Mouse (Mus musculus): ENCODE measurements around the gene C330007P06Rik. TPM values are rescaled to one million over a fixed set of nuclear protein-coding genes. Genes with fewer than 3 reads are reported as not detected.
"Not testable (repeated sequence)": the region's sequence is repeated elsewhere in the genome, so short reads cannot be mapped to it uniquely, and the experiment has no call there.

C330007P06Rik gene
- polyA plus RNA-seq, 1 experiment from 2014 or later: 36.2 TPM

GRCm38 (mm10) chrX:36898931-36899330, 25.0 kb upstream of the C330007P06Rik start:
- H3K9ac ChIP-seq (ENCODE audit: low read length); H3K4me2 ChIP-seq (ENCODE audit: low read depth, low read length, severe bottlenecking); H3K9me3 ChIP-seq (ENCODE audit: control insufficient read depth, low read length); DNase-seq (ENCODE audit: low spot score); H3K36me3 ChIP-seq (ENCODE audit: control insufficient read depth, insufficient read depth, low read length); H3K27me3 ChIP-seq (ENCODE audit: control insufficient read depth, insufficient read depth, low read length); H3K4me3 ChIP-seq (ENCODE audit: low read depth, low read length); H3K4me1 ChIP-seq (replicated peaks; ENCODE audit: control insufficient read depth, insufficient read depth, low read length); H3K27ac ChIP-seq (ENCODE audit: low read depth, low read length); ATAC-seq (replicated peaks; ENCODE audit: low FRiP score): not testable (repeated sequence)
- 14% methylated on average over 1 of the region's 1 CpGs for WGBS

GRCm38 (mm10) chrX:36884719-36885118, 10.8 kb upstream of the C330007P06Rik start:
- 81% methylated on average over 1 of the region's 1 CpGs for WGBS
- DNase-seq (ENCODE audit: low spot score): no peak
- H3K36me3 ChIP-seq (ENCODE audit: control insufficient read depth, insufficient read depth, low read length): no peaks in the 10 kb centered on the region
- no peaks in the 10 kb centered on the region; the same call in 1 of the 2 replicates for H3K9me3 ChIP-seq (ENCODE audit: control insufficient read depth, low read length)
- no peaks in the 10 kb centered on the region for H3K4me1 ChIP-seq (replicated peaks; ENCODE audit: control insufficient read depth, insufficient read depth, low read length)
- H3K27me3 ChIP-seq (ENCODE audit: control insufficient read depth, insufficient read depth, low read length): no peaks in the 10 kb centered on the region
- H3K9ac ChIP-seq (ENCODE audit: low read length): no peak overlapping the region
- H3K4me2 ChIP-seq (ENCODE audit: low read depth, low read length, severe bottlenecking): no peak overlapping the region
- no peak overlapping the region for H3K27ac ChIP-seq (ENCODE audit: low read depth, low read length)
- no peak overlapping the region for H3K4me3 ChIP-seq (ENCODE audit: low read depth, low read length)
- ATAC-seq (replicated peaks; ENCODE audit: low FRiP score): no peak

- Histone ChIP-seq H3K4me3 (ENCODE audit: low read depth, low read length) (peak overlapping the region; percentile 60), H3K9ac (ENCODE audit: low read length) (peak overlapping the region; percentile 69), H3K36me3 (ENCODE audit: control insufficient read depth, insufficient read depth, low read length) (no peaks in the 10 kb centered on the region), H3K27ac (ENCODE audit: low read depth, low read length) (peak overlapping the region; percentile 7; the same call in 1 of the 2 replicates), H3K27me3 (ENCODE audit: control insufficient read depth, insufficient read depth, low read length) (no peaks in the 10 kb centered on the region), H3K9me3 (ENCODE audit: control insufficient read depth, low read length) (no peaks in the 10 kb centered on the region), H3K4me1 (replicated peaks; ENCODE audit: control insufficient read depth, insufficient read depth, low read length) (no peaks in the 10 kb centered on the region), H3K4me2 (ENCODE audit: low read depth, low read length, severe bottlenecking) (peak overlapping the region; percentile 55)
- DNase-seq (ENCODE audit: low spot score) (no peak), ATAC-seq (replicated peaks; ENCODE audit: low FRiP score) (peak; percentile 49)
- 15% methylated on average over 36 of the region's 36 CpGs for WGBS
These were observed 805 bp upstream of the C330007P06Rik start for GRCm38 (mm10) chrX:36874704-36875128.

GRCm38 (mm10) chrX:36874178-36874696, 326 bp upstream of the C330007P06Rik start:
- ATAC-seq (replicated peaks; ENCODE audit: low FRiP score): peak; percentile 97
- Histone ChIP-seq H3K4me3 (ENCODE audit: low read depth, low read length) (peak overlapping the region; percentile 60), H3K4me1 (replicated peaks; ENCODE audit: control insufficient read depth, insufficient read depth, low read length) (no peaks in the 10 kb centered on the region), H3K9me3 (ENCODE audit: control insufficient read depth, low read length) (no peaks in the 10 kb centered on the region), H3K27ac (ENCODE audit: low read depth, low read length) (peak overlapping the region; percentile 7), H3K36me3 (ENCODE audit: control insufficient read depth, insufficient read depth, low read length) (no peaks in the 10 kb centered on the region), H3K27me3 (ENCODE audit: control insufficient read depth, insufficient read depth, low read length) (no peaks in the 10 kb centered on the region), H3K9ac (ENCODE audit: low read length) (peak overlapping the region; percentile 69), H3K4me2 (ENCODE audit: low read depth, low read length, severe bottlenecking) (peak overlapping the region; percentile 55; the same call in 1 of the 2 replicates)
- WGBS: 21% methylated on average over 57 of the region's 57 CpGs
- DNase-seq (ENCODE audit: low spot score): peak; percentile 93

- Histone ChIP-seq H3K4me3 (ENCODE audit: low read depth, low read length) (no peak overlapping the region), H3K36me3 (ENCODE audit: control insufficient read depth, insufficient read depth, low read length) (no peaks in the 10 kb centered on the region), H3K4me1 (replicated peaks; ENCODE audit: control insufficient read depth, insufficient read depth, low read length) (no peaks in the 10 kb centered on the region), H3K27ac (ENCODE audit: low read depth, low read length) (no peak overlapping the region), H3K9ac (ENCODE audit: low read length) (no peak overlapping the region), H3K4me2 (ENCODE audit: low read depth, low read length, severe bottlenecking) (no peak overlapping the region), H3K9me3 (ENCODE audit: control insufficient read depth, low read length) (no peaks in the 10 kb centered on the region), H3K27me3 (ENCODE audit: control insufficient read depth, insufficient read depth, low read length) (no peaks in the 10 kb centered on the region)
- WGBS: 83% methylated on average over 3 of the region's 3 CpGs
- ATAC-seq (replicated peaks; ENCODE audit: low FRiP score): no peak
- no peak for DNase-seq (ENCODE audit: low spot score)
These were observed 3.5 kb downstream of the C330007P06Rik start for GRCm38 (mm10) chrX:36870372-36870771.

- no peak for ATAC-seq (replicated peaks; ENCODE audit: low FRiP score)
These were observed 9.1 kb downstream of the C330007P06Rik start for GRCm38 (mm10) chrX:36864609-36865328.

GRCm38 (mm10) chrX:36863766-36864608, 9.9 kb downstream of the C330007P06Rik start:
- peak; percentile 86 for DNase-seq (ENCODE audit: low spot score)
- Histone ChIP-seq H3K36me3 (ENCODE audit: control insufficient read depth, insufficient read depth, low read length) (no peaks in the 10 kb centered on the region), H3K27ac (ENCODE audit: low read depth, low read length) (peak overlapping the region; percentile 57; the same call in 1 of the 2 replicates), H3K9ac (ENCODE audit: low read length) (peak overlapping the region; percentile 39; the same call in 1 of the 2 replicates), H3K27me3 (ENCODE audit: control insufficient read depth, insufficient read depth, low read length) (no peaks in the 10 kb centered on the region), H3K9me3 (ENCODE audit: control insufficient read depth, low read length) (no peaks in the 10 kb centered on the region), H3K4me2 (ENCODE audit: low read depth, low read length, severe bottlenecking) (peak overlapping the region; percentile 43), H3K4me1 (replicated peaks; ENCODE audit: control insufficient read depth, insufficient read depth, low read length) (peaks cover 2% of the 10 kb centered on the region; the same call in 1 of the 2 replicates), H3K4me3 (ENCODE audit: low read depth, low read length) (peak overlapping the region; percentile 32)
- peak; percentile 90 for ATAC-seq (replicated peaks; ENCODE audit: low FRiP score)
- 13% methylated on average over 43 of the region's 44 CpGs for WGBS

More at GRCm38 (mm10) chrX:36864609-36865328, 9.1 kb downstream of the C330007P06Rik start:
- H3K4me3 ChIP-seq (ENCODE audit: low read depth, low read length): peak overlapping the region; percentile 32; the same call in 1 of the 2 replicates
- no peaks in the 10 kb centered on the region for H3K27me3 ChIP-seq (ENCODE audit: control insufficient read depth, insufficient read depth, low read length)
- H3K27ac ChIP-seq (ENCODE audit: low read depth, low read length): no peak overlapping the region
- no peaks in the 10 kb centered on the region for H3K9me3 ChIP-seq (ENCODE audit: control insufficient read depth, low read length)
- 58% methylated on average over 8 of the region's 8 CpGs for WGBS
- no peaks in the 10 kb centered on the region for H3K36me3 ChIP-seq (ENCODE audit: control insufficient read depth, insufficient read depth, low read length)
- H3K9ac ChIP-seq (ENCODE audit: low read length): no peak overlapping the region
- peaks cover 2% of the 10 kb centered on the region; the same call in 1 of the 2 replicates for H3K4me1 ChIP-seq (replicated peaks; ENCODE audit: control insufficient read depth, insufficient read depth, low read length)
- peak overlapping the region; percentile 37; the same call in 1 of the 2 replicates for H3K4me2 ChIP-seq (ENCODE audit: low read depth, low read length, severe bottlenecking)
- DNase-seq (ENCODE audit: low spot score): no peak

- no peak overlapping the region for H3K4me3 ChIP-seq (ENCODE audit: low read depth, low read length)
- no peak overlapping the region for H3K27ac ChIP-seq (ENCODE audit: low read depth, low read length)
- H3K27me3 ChIP-seq (ENCODE audit: control insufficient read depth, insufficient read depth, low read length): no peaks in the 10 kb centered on the region
- H3K9me3 ChIP-seq (ENCODE audit: control insufficient read depth, low read length): no peaks in the 10 kb centered on the region
- no peaks in the 10 kb centered on the region for H3K36me3 ChIP-seq (ENCODE audit: control insufficient read depth, insufficient read depth, low read length)
- H3K4me1 ChIP-seq (replicated peaks; ENCODE audit: control insufficient read depth, insufficient read depth, low read length): no peaks in the 10 kb centered on the region
- H3K4me2 ChIP-seq (ENCODE audit: low read depth, low read length, severe bottlenecking): no peak overlapping the region
- no peak overlapping the region for H3K9ac ChIP-seq (ENCODE audit: low read length)
- no peak for DNase-seq (ENCODE audit: low spot score)
- no peak for ATAC-seq (replicated peaks; ENCODE audit: low FRiP score)
- WGBS: 88% methylated on average over 8 of the region's 8 CpGs
These were observed 21.3 kb downstream of the C330007P06Rik start for GRCm38 (mm10) chrX:36852631-36853030.

Measured in forebrain, embryonic 11.5 days (tissue).